30 mouse cellular contexts compared by ENCODE assay signal in the genomic region with DNA sequence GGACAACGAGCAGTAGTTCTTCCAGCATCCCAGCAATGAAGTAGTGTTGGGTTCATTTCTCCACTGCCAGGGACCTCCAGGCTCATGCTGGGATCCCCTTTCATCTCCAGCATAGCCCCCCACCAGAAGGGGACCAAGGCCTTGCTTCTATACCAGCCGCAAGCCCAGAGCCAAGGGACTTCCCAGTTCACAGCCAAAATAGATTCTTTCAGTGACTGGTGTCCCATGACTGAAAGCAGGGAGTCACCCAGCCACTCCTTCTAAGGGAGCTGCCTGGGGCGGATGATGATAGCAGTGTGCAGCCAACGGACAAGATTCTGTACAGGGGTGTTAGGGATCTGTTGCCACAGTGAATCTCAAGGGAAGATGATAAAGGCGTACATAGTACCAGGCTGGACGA.
DNase-seq lines count a peak whose midpoint lies in the region; ATAC-seq and TF ChIP-seq lines count a peak whose summit lies in the region.
"Had no signal": no experiment of that assay in that cellular context is flagged by ENCODE, and none has a peak within 500 bp of the region (broad histone marks: within the 10 kb centered on the region; RNA-seq: fewer than 3 reads in every experiment).

No protein-coding gene starts in this region.

- H3K4me1 ChIP-seq in heart, embryonic 11.5 days (ENCODE audit: control insufficient read depth, insufficient read depth, low read length): peaks cover 8% of the 10 kb centered on the region
- no peaks in the 10 kb centered on the region for H3K4me1 ChIP-seq in kidney, postnatal 0 days (replicated peaks; ENCODE audit: insufficient read depth, low read length)
- peaks cover 36 to 44% of the 10 kb centered on the region in 2 experiments for H3K4me1 ChIP-seq in heart, embryonic 14.5 days (ENCODE audit: control insufficient read depth in 2 of 2, insufficient read depth in 2 of 2, low read length in 2 of 2)
- H3K4me1 ChIP-seq in heart, postnatal 0 days (ENCODE audit: control insufficient read depth, insufficient read depth): peaks cover 16% of the 10 kb centered on the region
- H3K4me1 ChIP-seq: hindbrain, embryonic 13.5 days; neural tube, embryonic 12.5 days had no signal

- no peaks in the 10 kb centered on the region for H3K9me3 ChIP-seq in heart, embryonic 11.5 days (replicated peaks; ENCODE audit: control insufficient read depth, low read length)
- no peaks in the 10 kb centered on the region for H3K9me3 ChIP-seq in kidney, postnatal 0 days (replicated peaks; ENCODE audit: low read length)
- no peaks in the 10 kb centered on the region for H3K9me3 ChIP-seq in heart, embryonic 14.5 days (ENCODE audit: control insufficient read depth, low read length)
- no peaks in the 10 kb centered on the region for H3K9me3 ChIP-seq in heart, postnatal 0 days (replicated peaks; ENCODE audit: control insufficient read depth, low read length)
- H3K9me3 ChIP-seq: hindbrain, embryonic 13.5 days; limb, embryonic 12.5 days; liver, embryonic 15.5 days; midbrain, embryonic 10.5 days; neural tube, embryonic 12.5 days had no signal

- no peak for DNase-seq in heart, adult 8-10 months (ENCODE audit: low spot score)
- peak; percentile 33 for DNase-seq in kidney, postnatal 0 days (ENCODE audit: low spot score)
- no peak for DNase-seq in kidney, adult 18-20 months
- peak; percentile 57 for DNase-seq in heart, postnatal 0 days (ENCODE audit: low spot score)
- DNase-seq in layer of hippocampus, postnatal 14 days (ENCODE audit: low spot score in 2 of 2): no peak
- DNase-seq in gastrocnemius, adult 2 months: no peak
- DNase-seq: adrenal gland, adult 2 months; B cell, adult 2 months; cerebellum, adult 2 months; cerebellum, postnatal 14 days; gastrocnemius, postnatal 10 days; kidney, postnatal 14 days; lung, embryonic 14.5 days; lung, postnatal 14 days; right cerebral cortex, adult 18-20 months; right cerebral cortex, postnatal 4 days; thymus, postnatal 14 days had no signal

- TF ChIP-seq EP300 in heart, postnatal 0 days (IDR thresholded peaks at IDR 0.05; ENCODE audit: low read depth): no peak

- no peak for TF ChIP-seq CTCF in kidney, postnatal 0 days (IDR thresholded peaks at IDR 0.05; ENCODE audit: low read depth)
- TF ChIP-seq CTCF in heart, postnatal 0 days (IDR thresholded peaks at IDR 0.05; ENCODE audit: low read depth): no peak
- TF ChIP-seq CTCF in gastrocnemius, adult 2 months (IDR thresholded peaks at IDR 0.05): no peak

- H3K27me3 ChIP-seq in heart, embryonic 11.5 days (ENCODE audit: control insufficient read depth, insufficient read depth, low read length): no peaks in the 10 kb centered on the region; the same call in 1 of the 2 replicates
- no peaks in the 10 kb centered on the region for H3K27me3 ChIP-seq in kidney, postnatal 0 days (ENCODE audit: insufficient read depth, low read length)
- H3K27me3 ChIP-seq in heart, embryonic 14.5 days (ENCODE audit: control insufficient read depth, insufficient read depth, low read length): no peaks in the 10 kb centered on the region
- H3K27me3 ChIP-seq in heart, postnatal 0 days (ENCODE audit: control insufficient read depth, insufficient read depth, low read length): no peaks in the 10 kb centered on the region
- H3K27me3 ChIP-seq: liver, embryonic 15.5 days; neural tube, embryonic 12.5 days had no signal

- no peak overlapping the region for H3K9ac ChIP-seq in heart, embryonic 11.5 days (ENCODE audit: low read depth, low read length)
- no peak overlapping the region for H3K9ac ChIP-seq in kidney, postnatal 0 days (ENCODE audit: low read depth, low read length)
- H3K9ac ChIP-seq in heart, embryonic 14.5 days (ENCODE audit: low read length): no peak overlapping the region
- no peak overlapping the region for H3K9ac ChIP-seq in heart, postnatal 0 days (replicated peaks; ENCODE audit: low read depth, low read length)
- H3K9ac ChIP-seq: hindbrain, embryonic 13.5 days; limb, embryonic 12.5 days; liver, embryonic 15.5 days; lung, embryonic 14.5 days; neural tube, embryonic 12.5 days had no signal

- intact Hi-C loops in gastrocnemius, adult 2 months (cut with DNase I): no loop called here

- no peak for ATAC-seq in heart, embryonic 11.5 days (replicated peaks; ENCODE audit: insufficient number of reproducible peaks, low FRiP score, low TSS enrichment)
- ATAC-seq in kidney, postnatal 0 days (replicated peaks; ENCODE audit: low FRiP score, low read depth): no peak; the same call in 1 of the 2 replicates
- no peak for ATAC-seq in heart, embryonic 14.5 days (ENCODE audit: insufficient number of reproducible peaks, insufficient read depth, low FRiP score, low read depth)
- no peak for ATAC-seq in heart, postnatal 0 days (ENCODE audit: insufficient read depth, low read depth)
- ATAC-seq: activated CD4-positive, CD25-positive, alpha-beta regulatory T cell, adult 4 months; forebrain, embryonic 16.5 days; intestine, embryonic 16.5 days; midbrain, embryonic 16.5 days had no signal

- H3K4me2 ChIP-seq in heart, embryonic 11.5 days: no peak overlapping the region
- no peak overlapping the region for H3K4me2 ChIP-seq in kidney, postnatal 0 days (ENCODE audit: low read length)
- H3K4me2 ChIP-seq in heart, embryonic 14.5 days (ENCODE audit: low read length): no peak overlapping the region
- no peak overlapping the region for H3K4me2 ChIP-seq in heart, postnatal 0 days (ENCODE audit: low read depth, low read length)
- H3K4me2 ChIP-seq: hindbrain, embryonic 13.5 days; limb, embryonic 12.5 days; liver, embryonic 15.5 days; lung, embryonic 14.5 days; neural tube, embryonic 12.5 days had no signal

- H3K27ac ChIP-seq in heart, embryonic 11.5 days (ENCODE audit: low read depth, low read length): peak overlapping the region; percentile 57
- 0 out of 2 replicates have a peak overlapping the region, but pooled peaks have one; percentile 31 for H3K27ac ChIP-seq in kidney, postnatal 0 days
- H3K27ac ChIP-seq in heart, embryonic 14.5 days (replicated peaks in 1 of 2; ENCODE audit: control insufficient read depth in 1 of 2, insufficient read depth in 1 of 2, low read depth in 2 of 2, low read length in 2 of 2): peak overlapping the region; percentile 57 to 84
- peak overlapping the region; percentile 92 for H3K27ac ChIP-seq in heart, postnatal 0 days (ENCODE audit: low read depth)
- no peak overlapping the region for H3K27ac ChIP-seq in gastrocnemius, adult 2 months
- H3K27ac ChIP-seq: hindbrain, embryonic 13.5 days; left cerebral cortex, adult 2 months; limb, embryonic 12.5 days; liver, embryonic 15.5 days; midbrain, embryonic 10.5 days; neural tube, embryonic 12.5 days had no signal

- H3K4me3 ChIP-seq in heart, embryonic 11.5 days (ENCODE audit: low read depth, low read length): no peak overlapping the region
- no peak overlapping the region for H3K4me3 ChIP-seq in kidney, postnatal 0 days (replicated peaks; ENCODE audit: low read depth, low read length)
- no peak overlapping the region for H3K4me3 ChIP-seq in heart, embryonic 14.5 days (ENCODE audit: control insufficient read depth in 1 of 2, insufficient read depth in 1 of 2, low read depth in 1 of 2, low read length in 2 of 2)
- no peak overlapping the region for H3K4me3 ChIP-seq in heart, postnatal 0 days (ENCODE audit: low read depth, low read length)
- H3K4me3 ChIP-seq in gastrocnemius, adult 2 months: no peak overlapping the region
- H3K4me3 ChIP-seq: erythroblast, embryonic 14.5 days; hindbrain, embryonic 13.5 days; left cerebral cortex, adult 2 months; limb, embryonic 12.5 days; liver, embryonic 15.5 days; midbrain, embryonic 10.5 days; neural tube, embryonic 12.5 days had no signal

- 58% methylated on average over 6 of the region's 6 CpGs for WGBS in heart, embryonic 11.5 days (ENCODE audit: insufficient replicate concordance)
- WGBS in kidney, postnatal 0 days: 75% methylated on average over 6 of the region's 6 CpGs
- WGBS in heart, embryonic 14.5 days: 52% methylated on average over 6 of the region's 6 CpGs
- WGBS in heart, postnatal 0 days: 49% methylated on average over 6 of the region's 6 CpGs

- no peaks in the 10 kb centered on the region for H3K36me3 ChIP-seq in heart, embryonic 11.5 days (ENCODE audit: control insufficient read depth, insufficient read depth, low read length)
- 0 out of 2 replicates have a peak, but pooled peaks cover 5% of the 10 kb centered on the region for H3K36me3 ChIP-seq in kidney, postnatal 0 days (ENCODE audit: insufficient read depth, low read length)
- peaks cover 29% of the 10 kb centered on the region; the same call in 1 of the 2 replicates for H3K36me3 ChIP-seq in heart, embryonic 14.5 days (ENCODE audit: control insufficient read depth, insufficient read depth, low read length)
- peaks cover 8% of the 10 kb centered on the region for H3K36me3 ChIP-seq in heart, postnatal 0 days (replicated peaks; ENCODE audit: control insufficient read depth, insufficient read depth, low read length)
- H3K36me3 ChIP-seq: hindbrain, embryonic 13.5 days; liver, embryonic 15.5 days; neural tube, embryonic 12.5 days had no signal

Comparison
In these comparisons a context has a peak if more than half of its experiments do, and no peak if none do; other contexts are left out.
1. DNase-seq: peak in kidney, postnatal 0 days (single experiment) and heart, postnatal 0 days (single experiment); none in heart, adult 8-10 months (single experiment), kidney, adult 18-20 months (single experiment), layer of hippocampus, postnatal 14 days (0 of 2) and gastrocnemius, adult 2 months (single experiment).